Mouse (Mus musculus) forebrain, embryonic 11.5 days (tissue): Measurements from ENCODE around the gene Slc35c2. TPM values are rescaled to one million over a fixed set of nuclear protein-coding genes. Genes with fewer than 3 reads are reported as not detected.

ENCODE experiments used
- ATAC-seq: fragments of 200-750 bp; cut with Nextera tagmentation; replicated peaks from 2 replicates; pipeline ENCODE4 v1.8.0; 2017; ENCODE audit warnings: moderate TSS enrichment; ENCODE audit not compliant: low FRiP score
- DNase-seq: peaks from one replicate; pipeline ENCODE4 v3.0.0-alpha.2; 2017; ENCODE audit warnings: low spot score
- H3K27ac ChIP-seq: fragments of 300-500 bp; sonication (generic); 2 replicates; pipeline ENCODE4 v1.5.1; 2014; ENCODE audit warnings: low read depth, low read length
- H3K27me3 ChIP-seq: fragments of 300-500 bp; sonication (generic); 2 replicates; pipeline ENCODE4 v1.6.1; 2014; ENCODE audit warnings: mild to moderate bottlenecking, low read length, mixed read lengths; ENCODE audit not compliant: control insufficient read depth, insufficient read depth
- H3K36me3 ChIP-seq: fragments of 300-500 bp; sonication (generic); 2 replicates; pipeline ENCODE4 v1.6.1; 2014; ENCODE audit warnings: mild to moderate bottlenecking, low read length, moderate library complexity, mixed read lengths; ENCODE audit not compliant: control insufficient read depth, insufficient read depth
- H3K4me1 ChIP-seq: fragments of 300-500 bp; sonication (generic); replicated peaks from 2 replicates; pipeline ENCODE4 v1.6.1; 2014; ENCODE audit warnings: low read length, mixed read lengths; ENCODE audit not compliant: control insufficient read depth, insufficient read depth
- H3K4me2 ChIP-seq: fragments of 300-500 bp; sonication (generic); 2 replicates; pipeline ENCODE4 v1.6.1; 2014; ENCODE audit warnings: low read depth, mild to moderate bottlenecking, low read length, moderate library complexity, mixed read lengths; ENCODE audit not compliant: severe bottlenecking
- H3K4me3 ChIP-seq: fragments of 300-500 bp; sonication (generic); 2 replicates; pipeline ENCODE4 v1.5.1; 2014; ENCODE audit warnings: low read depth, low read length
- H3K9ac ChIP-seq: fragments of 300-500 bp; sonication (generic); 2 replicates; pipeline ENCODE4 v1.6.1; 2014; ENCODE audit warnings: low read length
- H3K9me3 ChIP-seq: fragments of 300-500 bp; sonication (generic); 2 replicates; pipeline ENCODE4 v1.6.1; 2016; ENCODE audit warnings: low read length, mixed read lengths; ENCODE audit not compliant: control insufficient read depth
- WGBS: fragments of 180-500 bp; shearing (Covaris S2); extraction: QIAGEN DNeasy Blood & Tissue Kit; methylation state at CpG from one replicate; pipeline ENCODE4 v1.1.7; 2014; 5-methylcytosine and 5-hydroxymethylcytosine counted together
- polyA plus RNA-seq: library from polyadenylated mRNA; unstranded; fragments of >200 nt; fragmentation: Nextera tagmentation; extraction: Ambion mirVana; gene quantifications from 2 replicates; pipeline ENCODE4 v1.2.1, GENCODE M21; 2014

The Slc35c2 gene
- 54.3 and 62.7 TPM in 2 replicates for polyA plus RNA-seq

- Histone ChIP-seq H3K27ac (no peak within 1 kb of the TSS), H3K4me2 (peak within 1 kb of the TSS; percentile 97), H3K9me3 (no peaks in the 10 kb centered on the region), H3K4me3 (peak within 1 kb of the TSS; percentile 76), H3K9ac (peak within 1 kb of the TSS; percentile 75), H3K36me3 (peaks cover 6% of the 10 kb centered on the region; the same call in 1 of the 2 replicates), H3K27me3 (no peaks in the 10 kb centered on the region), H3K4me1 (peaks cover 8% of the 10 kb centered on the region)
- 1% methylated on average over 49 of the region's 49 CpGs for WGBS
- DNase-seq (peak; percentile 95), ATAC-seq (peak; percentile 92)
These were observed at the start of gene Slc35c2 for GRCm38 (mm10) chr2:165287202-165287984. TSS of gene Slc35c2 (minus strand) at chr2:165287869.

- no peak overlapping the region for H3K27ac ChIP-seq
- peak; percentile 69 for DNase-seq
These were observed 49.5 kb upstream of the Slc35c2 start for GRCm38 (mm10) chr2:165337191-165337590.

GRCm38 (mm10) chr2:165332610-165333210, 45.0 kb upstream of the Slc35c2 start:
- Histone ChIP-seq H3K36me3 (no peaks in the 10 kb centered on the region), H3K9me3 (no peaks in the 10 kb centered on the region), H3K4me3 (no peak overlapping the region), H3K27ac (no peak overlapping the region), H3K4me1 (peaks cover 2% of the 10 kb centered on the region; the same call in 1 of the 2 replicates), H3K9ac (no peak overlapping the region), H3K27me3 (no peaks in the 10 kb centered on the region), H3K4me2 (no peak overlapping the region)
- ATAC-seq = no peak
- no peak for DNase-seq
- 43% methylated on average over 14 of the region's 14 CpGs for WGBS

More at GRCm38 (mm10) chr2:165337191-165337590, 49.5 kb upstream of the Slc35c2 start:
- Histone ChIP-seq H3K9ac (no peak overlapping the region), H3K36me3 (no peaks in the 10 kb centered on the region), H3K9me3 (no peaks in the 10 kb centered on the region), H3K27me3 (no peaks in the 10 kb centered on the region; the same call in 1 of the 2 replicates), H3K4me3 (no peak overlapping the region), H3K4me1 (peaks cover 2% of the 10 kb centered on the region; the same call in 1 of the 2 replicates), H3K4me2 (no peak overlapping the region)
- no peak for ATAC-seq
- 23% methylated on average over 3 of the region's 3 CpGs for WGBS

DNA sequence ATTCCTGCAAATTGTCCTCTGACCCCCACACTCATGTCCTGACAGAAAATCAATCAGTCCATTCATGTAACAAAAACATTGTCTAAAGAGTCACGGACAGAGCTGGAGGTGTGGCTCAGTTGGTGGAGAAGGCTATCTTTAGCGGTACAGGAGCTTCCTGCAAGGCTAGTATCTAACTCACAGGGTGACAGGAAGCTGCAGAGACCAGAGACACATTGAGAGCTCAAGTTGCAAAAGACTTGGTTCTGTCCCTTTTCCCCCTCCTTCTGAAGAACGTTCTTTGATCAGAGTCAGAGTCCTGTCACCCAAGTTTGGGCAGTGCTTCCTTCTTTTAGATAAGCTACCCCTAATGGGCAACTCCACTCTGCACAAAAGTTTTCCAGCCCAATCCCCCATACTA, 42.0 kb upstream of the Slc35c2 start:
- no peak overlapping the region for H3K4me2 ChIP-seq
- DNase-seq = no peak
- no peaks in the 10 kb centered on the region for H3K27me3 ChIP-seq

DNA sequence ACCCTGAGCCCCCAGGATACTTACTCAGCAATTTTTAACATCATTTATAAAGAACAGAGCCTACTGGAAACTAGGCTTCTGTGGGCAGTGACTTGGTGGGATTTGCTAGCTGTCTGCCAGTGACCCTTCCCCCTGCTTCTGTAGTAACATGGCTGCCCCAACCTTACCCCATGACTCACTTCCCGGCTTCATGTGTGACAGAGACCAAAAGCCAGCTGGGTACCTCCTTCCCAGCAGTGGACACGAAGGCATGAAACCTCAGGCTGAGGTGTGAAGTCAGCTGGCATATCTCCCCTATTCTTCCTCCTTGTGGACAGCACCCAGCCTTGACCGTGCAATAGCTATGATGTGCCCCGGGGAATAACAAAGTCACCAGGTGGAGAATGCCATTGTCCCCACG, 41.1 kb upstream of the Slc35c2 start:
- WGBS = 77% methylated on average over 5 of the region's 5 CpGs
- Histone ChIP-seq H3K9me3 (no peaks in the 10 kb centered on the region), H3K9ac (no peak overlapping the region), H3K36me3 (no peaks in the 10 kb centered on the region), H3K4me2 (no peak overlapping the region), H3K4me3 (no peak overlapping the region), H3K4me1 (peaks cover 5% of the 10 kb centered on the region), H3K27ac (no peak overlapping the region), H3K27me3 (no peaks in the 10 kb centered on the region)
- DNase-seq (no peak), ATAC-seq (no peak)

More for the DNA sequence above, 42.0 kb upstream of the Slc35c2 start:
- ATAC-seq = no peak
- Histone ChIP-seq H3K9ac (no peak overlapping the region), H3K27ac (no peak overlapping the region), H3K4me1 (no peaks in the 10 kb centered on the region; the same call in 1 of the 2 replicates), H3K4me3 (no peak overlapping the region), H3K9me3 (no peaks in the 10 kb centered on the region), H3K36me3 (no peaks in the 10 kb centered on the region)
- WGBS = 60% methylated on average over 3 of the region's 3 CpGs

- peak overlapping the region; percentile 60; the same call in 1 of the 2 replicates for H3K9ac ChIP-seq
- H3K4me1 ChIP-seq = peaks cover 5% of the 10 kb centered on the region
- H3K9me3 ChIP-seq = no peaks in the 10 kb centered on the region
- H3K27ac ChIP-seq = no peak overlapping the region
- H3K4me2 ChIP-seq = peak overlapping the region; percentile 95
- H3K4me3 ChIP-seq = peak overlapping the region; percentile 54; the same call in 1 of the 2 replicates
- no peak for ATAC-seq
- 51% methylated on average over 7 of the region's 7 CpGs for WGBS
- no peaks in the 10 kb centered on the region for H3K27me3 ChIP-seq
- H3K36me3 ChIP-seq = no peaks in the 10 kb centered on the region; the same call in 1 of the 2 replicates
- no peak for DNase-seq
These were observed 39.7 kb upstream of the Slc35c2 start for GRCm38 (mm10) chr2:165327386-165327785.

DNA sequence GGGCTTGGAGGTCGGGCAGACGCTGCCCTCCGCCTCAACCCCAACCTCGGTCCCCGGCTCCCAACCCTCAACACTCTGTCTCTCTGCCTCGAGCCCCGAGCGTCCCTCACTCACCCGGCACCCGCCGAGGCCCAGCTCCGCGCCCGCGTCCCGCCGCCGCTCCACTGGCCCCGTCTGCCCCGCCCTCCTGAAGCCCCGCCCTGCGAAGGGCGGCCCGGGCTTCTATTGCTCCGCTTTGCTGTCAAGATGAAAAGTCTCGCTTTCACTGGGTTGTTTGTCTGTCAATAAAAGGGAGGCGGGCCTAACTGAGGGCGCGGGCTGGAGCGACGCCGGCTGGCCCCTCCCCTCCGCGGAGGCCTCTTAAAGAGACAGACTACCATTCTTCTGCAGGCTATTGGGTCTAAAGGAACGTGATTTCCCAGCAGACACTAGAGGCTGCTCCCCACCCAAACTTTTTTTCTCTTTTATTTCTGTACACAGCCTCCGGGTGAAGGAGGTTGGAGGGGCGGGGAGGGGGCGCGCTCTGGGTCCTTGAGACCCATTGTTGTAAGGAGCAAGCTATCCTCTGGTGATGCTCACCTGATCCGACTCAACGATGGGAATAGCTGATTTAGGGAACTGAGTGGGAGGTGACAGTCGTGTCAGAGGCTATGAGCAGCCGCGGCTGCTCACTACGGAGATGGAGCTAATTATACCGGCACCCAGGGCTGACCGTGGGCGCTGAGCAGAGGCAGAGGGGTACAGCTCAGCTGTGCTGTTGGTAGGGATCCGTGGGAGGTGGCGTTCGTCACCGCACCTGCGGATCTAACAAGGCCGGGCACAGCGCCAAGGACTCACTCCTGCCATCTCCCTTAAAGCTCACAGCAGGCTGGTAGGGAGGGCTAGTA, 38.9 kb upstream of the Slc35c2 start, which contains the start of gene Elmo2:
TSS of gene Elmo2 (minus strand) at position 176 of the 887 bp plus-strand sequence.
- no peaks in the 10 kb centered on the region for H3K27me3 ChIP-seq
- under 1% methylated on average over 55 of the region's 55 CpGs for WGBS
- peak within 1 kb of the TSS; percentile 48; the same call in 1 of the 2 replicates for H3K27ac ChIP-seq
- peaks cover 8% of the 10 kb centered on the region for H3K4me1 ChIP-seq
- ATAC-seq (peak; percentile 98), DNase-seq (peak; percentile 97)
- peak within 1 kb of the TSS; percentile 73 for H3K9ac ChIP-seq
- H3K9me3 ChIP-seq = no peaks in the 10 kb centered on the region
- H3K36me3 ChIP-seq = no peaks in the 10 kb centered on the region; the same call in 1 of the 2 replicates
- H3K4me2 ChIP-seq = peak within 1 kb of the TSS; percentile 95
- peak within 1 kb of the TSS; percentile 54 for H3K4me3 ChIP-seq
